Mouse (Mus musculus) brain, embryonic 14.5 days (tissue): ENCODE data around the gene Nid1. TPM values are rescaled to one million over a fixed set of nuclear protein-coding genes. Genes with fewer than 3 reads are reported as not detected.
A peak's percentile ranks its signal among the peaks of the same experiment; 100 is the strongest.
"Not testable (repeated sequence)": the region's sequence is repeated elsewhere in the genome, so short reads cannot be mapped to it uniquely, and the experiment has no call there.

Source experiments
- DNase-seq: peaks from one replicate; pipeline ENCODE4 v3.0.0-alpha.2; 2011; ENCODE audit warnings: low read depth
- CTCF ChIP-seq: fragments of 200-500 bp; IDR thresholded peaks from 2 replicates; pipeline ENCODE4 v1.5.1; 2012; ENCODE audit warnings: inconsistent platforms, mild to moderate bottlenecking, moderate library complexity, borderline replicate concordance; ENCODE audit not compliant: insufficient read depth, insufficient read length; ENCODE audit errors: extremely low read depth
- POLR2A ChIP-seq: fragments of 200-500 bp; IDR thresholded peaks from 2 replicates; pipeline ENCODE4 v1.6.1; 2012; ENCODE audit warnings: mild to moderate bottlenecking, inconsistent platforms, borderline replicate concordance; ENCODE audit not compliant: poor library complexity, insufficient read depth, insufficient read length, severe bottlenecking; ENCODE audit errors: extremely low read depth
- polyA plus RNA-seq: library from polyadenylated mRNA; depleted of rRNA; stranded (reverse); fragments of >200 nt; gene quantifications from 2 replicates; pipeline ENCODE4 v1.2.3, GENCODE M21; 2012

Nid1 gene
- polyA plus RNA-seq, 1 experiment, result 73.2 TPM

DNA sequence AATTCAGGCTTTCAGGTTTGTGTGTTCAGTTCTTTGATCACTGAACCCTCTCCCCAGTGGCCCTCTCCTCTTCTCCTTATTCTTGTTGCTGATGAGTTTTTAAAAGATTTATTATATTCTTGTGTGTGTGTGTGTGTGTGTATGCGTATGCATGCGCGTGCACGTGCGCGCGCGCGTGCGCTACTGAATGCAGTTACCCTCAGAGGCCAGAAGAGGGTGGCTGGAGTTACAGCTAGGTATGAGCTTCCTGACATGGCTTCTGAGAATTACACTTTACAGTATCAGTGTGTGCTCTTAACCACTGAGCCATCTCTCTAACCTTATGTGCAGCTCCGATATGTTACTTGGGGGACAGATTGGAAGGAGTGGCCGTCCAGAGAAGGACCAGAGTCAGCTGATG, 12.6 kb downstream of the Nid1 start:
- not testable (repeated sequence) for DNase-seq

- DNase-seq, result not testable (repeated sequence)
These were observed 13.6 kb downstream of the Nid1 start for GRCm38 (mm10) chr13:13450931-13451330.

DNA sequence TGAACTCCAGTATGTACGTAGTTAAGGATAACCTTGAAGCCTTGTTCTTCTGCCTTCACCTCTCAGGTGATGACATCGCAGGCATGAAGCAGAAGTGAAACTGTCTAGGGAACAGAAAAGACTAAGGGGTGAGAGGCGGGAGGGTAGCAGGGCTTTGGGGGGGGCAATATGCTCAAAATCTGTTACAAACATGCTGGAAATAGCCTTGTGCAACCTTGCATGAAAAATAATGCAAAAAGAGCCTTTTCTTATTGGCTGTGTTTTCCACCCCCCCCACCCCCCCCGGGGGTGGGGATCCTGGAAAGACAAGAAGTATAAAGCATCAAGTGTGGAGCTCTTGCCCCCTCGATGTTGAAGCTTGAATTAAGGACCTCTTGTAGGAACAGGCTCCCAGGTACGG, 16.0 kb downstream of the Nid1 start:
- DNase-seq, result not testable (repeated sequence)

- DNase-seq, result not testable (repeated sequence)
These were observed 16.9 kb downstream of the Nid1 start for GRCm38 (mm10) chr13:13454249-13454648.

DNA sequence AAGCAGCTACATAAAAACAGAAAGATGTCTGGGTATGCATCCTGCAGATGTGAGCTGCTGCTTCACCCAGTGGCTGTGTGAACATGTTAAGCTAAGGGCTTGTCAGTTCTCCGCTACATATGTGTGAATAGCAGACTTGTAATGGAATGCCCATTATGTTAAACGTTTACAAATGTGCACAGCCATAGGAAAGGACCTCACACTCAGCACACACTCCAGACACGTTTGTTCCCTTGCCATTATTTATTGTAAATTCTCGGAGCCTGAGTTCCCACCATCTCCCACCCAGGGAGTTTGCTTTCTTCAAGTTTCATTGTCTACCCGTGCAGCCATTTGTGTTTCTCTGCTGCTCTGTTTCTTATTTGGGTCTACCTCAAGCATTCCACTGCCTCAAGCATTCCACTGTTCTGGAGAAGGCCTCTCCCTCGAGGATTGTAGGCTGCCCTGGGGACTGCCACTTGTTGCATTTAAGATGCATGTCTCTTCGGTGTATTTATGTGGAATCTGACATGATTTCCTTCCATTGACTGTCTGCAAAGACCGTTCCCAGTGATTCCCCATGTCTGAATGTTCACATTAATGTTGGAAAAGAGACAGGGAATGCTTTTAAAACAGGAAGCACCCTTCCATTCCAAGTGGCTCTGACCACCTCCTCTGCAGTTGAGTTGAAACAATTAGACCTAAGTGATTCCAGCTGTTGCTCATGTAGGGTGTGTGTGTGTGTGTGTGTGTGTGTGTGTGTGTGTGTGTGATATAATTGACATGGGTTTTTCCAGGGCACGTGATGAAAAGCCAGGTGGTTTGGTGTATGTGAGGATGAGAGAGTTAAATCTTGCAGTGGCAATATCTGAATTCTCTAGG, 18.5 kb downstream of the Nid1 start:
- DNase-seq, result not testable (repeated sequence)

- no peak for TF ChIP-seq POLR2A
- no peak for TF ChIP-seq CTCF
- peak; percentile 16 for DNase-seq
These were observed 20.9 kb downstream of the Nid1 start for GRCm38 (mm10) chr13:13458138-13458737.

DNA sequence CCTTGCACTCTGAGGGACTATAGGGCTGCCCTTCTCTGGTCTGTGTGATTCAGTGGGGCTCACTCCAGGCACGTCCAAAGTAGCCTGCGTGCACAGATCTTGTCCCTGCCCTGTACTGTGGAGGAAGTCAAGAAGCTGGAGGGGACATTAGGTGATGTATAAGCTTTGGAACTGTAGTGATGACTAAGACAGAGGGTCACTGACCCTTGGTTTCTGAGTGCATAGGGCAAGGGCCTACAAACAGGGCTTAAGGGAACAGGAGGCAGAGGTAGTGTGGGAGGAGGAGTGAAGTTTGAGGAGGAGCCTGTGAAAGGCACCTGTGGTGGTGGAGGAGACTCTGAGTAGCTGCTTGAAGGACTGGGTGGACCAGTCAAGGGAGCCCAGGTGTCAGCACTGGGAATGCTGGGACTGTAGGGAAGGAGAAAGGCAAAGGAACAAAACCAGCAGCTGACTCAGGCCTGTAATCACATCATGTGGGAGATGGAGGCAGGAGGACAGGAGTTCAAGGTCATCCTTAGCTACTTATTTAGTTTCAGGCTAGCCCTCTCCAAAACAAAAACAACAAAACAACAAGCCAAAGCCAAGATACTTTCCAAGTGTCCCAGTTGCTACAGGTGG, 23.3 kb downstream of the Nid1 start:
- no peak for DNase-seq
- no peak for TF ChIP-seq CTCF
- no peak for TF ChIP-seq POLR2A

DNA sequence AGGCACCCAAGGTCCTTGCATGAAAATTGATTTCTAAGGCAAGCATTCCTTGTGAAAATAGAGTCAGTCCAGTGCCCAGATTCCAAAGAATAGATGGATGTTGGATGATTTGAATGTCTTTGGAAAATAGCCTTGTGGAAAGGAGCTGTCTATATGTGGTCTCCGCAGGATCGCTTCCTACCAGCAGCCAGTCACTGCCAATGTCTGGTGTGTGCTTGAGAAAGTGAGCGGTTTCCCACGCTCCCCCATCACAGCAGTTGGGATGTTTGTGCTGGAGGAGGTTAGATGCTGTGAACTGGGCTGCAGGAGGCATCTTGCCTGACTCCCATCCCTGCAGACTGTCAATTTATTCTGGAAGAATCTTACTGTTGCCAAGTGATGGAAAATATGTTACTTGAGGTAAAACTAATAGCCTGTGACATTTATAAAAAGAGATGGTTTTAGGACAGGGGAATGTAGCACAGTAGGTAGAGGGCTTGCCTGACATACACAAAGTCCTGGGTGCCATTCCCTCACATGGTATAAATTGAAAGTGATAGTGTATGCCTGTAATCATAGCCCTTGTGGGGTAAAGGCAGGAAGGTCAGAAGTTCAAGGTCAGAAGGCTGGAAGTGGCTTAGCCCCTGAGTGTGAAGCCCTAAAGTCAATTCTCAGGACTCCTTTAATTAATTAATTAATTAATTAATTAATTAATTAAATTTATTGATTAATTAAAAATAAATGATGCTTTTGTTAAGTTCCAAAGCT, 24.3 kb downstream of the Nid1 start:
- peak; percentile 43 for DNase-seq
- TF ChIP-seq CTCF, result no peak
- TF ChIP-seq POLR2A, result no peak

DNA sequence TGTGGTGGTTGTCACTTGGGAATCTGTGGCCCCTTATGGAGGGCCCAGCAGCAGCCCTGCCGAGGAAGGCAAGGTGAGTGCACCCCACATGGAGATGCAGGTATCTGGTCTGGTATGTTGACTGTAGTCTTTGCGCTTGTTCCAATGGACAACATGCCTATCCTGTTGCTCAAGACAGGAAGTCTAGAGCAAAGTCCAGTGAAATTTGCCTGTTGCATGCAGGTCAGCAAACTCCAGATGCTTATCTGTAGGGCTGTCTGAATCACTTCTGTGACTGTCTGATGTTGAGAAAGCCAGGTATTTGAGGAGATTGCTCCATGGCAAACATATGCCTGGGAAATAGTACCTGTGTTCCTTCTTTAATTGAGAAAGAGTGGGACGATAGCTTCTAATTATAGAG, 26.6 kb downstream of the Nid1 start:
- TF ChIP-seq CTCF (no peak), POLR2A (no peak)
- DNase-seq, result no peak

- not testable (repeated sequence) for DNase-seq
These were observed 29.9 kb downstream of the Nid1 start for GRCm38 (mm10) chr13:13467249-13467648.

- no peak for TF ChIP-seq POLR2A
- no peak for TF ChIP-seq CTCF
- no peak for DNase-seq
These were observed 31.2 kb downstream of the Nid1 start for GRCm38 (mm10) chr13:13468513-13468912.

- TF ChIP-seq POLR2A (no peak), CTCF (no peak)
- peak; percentile 58 for DNase-seq
These were observed 34.0 kb downstream of the Nid1 start for GRCm38 (mm10) chr13:13471334-13471757.

DNA sequence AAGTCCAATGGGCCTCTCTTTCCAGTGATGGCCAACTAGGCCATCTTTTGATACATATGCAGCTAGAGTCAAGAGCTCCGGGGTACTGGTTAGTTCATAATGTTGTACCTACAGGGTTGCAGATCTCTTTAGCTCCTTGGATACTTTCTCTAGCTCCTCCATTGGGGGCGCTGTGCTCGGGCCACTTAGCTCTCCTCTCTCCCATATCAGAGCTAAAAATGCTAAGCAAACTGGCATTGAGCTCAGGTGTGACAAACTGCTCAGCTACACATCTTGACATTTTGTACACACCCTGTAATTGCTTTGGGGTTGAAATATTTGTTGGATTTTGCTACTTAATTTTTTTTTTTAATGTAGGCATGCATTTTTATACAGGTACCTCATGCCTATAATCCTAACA, 37.1 kb downstream of the Nid1 start:
- DNase-seq, result not testable (repeated sequence)

DNA sequence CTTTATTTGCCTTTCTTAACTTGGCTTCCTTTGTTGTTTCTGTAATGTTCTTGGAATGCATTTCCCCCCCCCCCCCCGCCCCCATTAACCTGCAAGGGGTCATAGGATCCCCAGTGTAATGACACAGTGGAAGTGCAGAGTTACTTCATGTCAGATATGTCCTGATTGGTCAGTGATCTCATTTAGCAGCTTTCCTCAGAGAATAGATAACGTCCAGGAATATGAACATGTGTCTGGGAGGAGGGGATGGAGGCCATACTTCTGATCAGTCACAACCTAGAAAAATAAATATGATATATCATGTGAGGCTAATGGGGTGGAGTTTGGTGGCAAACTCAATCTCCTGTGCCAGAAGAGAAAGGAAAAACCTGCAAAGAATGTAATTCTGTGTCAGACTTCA, 37.6 kb downstream of the Nid1 start:
- DNase-seq, result no peak
- no peak for TF ChIP-seq CTCF
- no peak for TF ChIP-seq POLR2A
